Mouse (Mus musculus) left cerebral cortex, adult 9 months (tissue): ENCODE measurements around the gene Poc1b.

Experiments used
- DNase-seq, 2 experiments: peaks; one replicate each; pipeline ENCODE4 v3.0.0; 2022; ENCODE audit warnings: low spot score in 2 of 2

Poc1b gene

DNA sequence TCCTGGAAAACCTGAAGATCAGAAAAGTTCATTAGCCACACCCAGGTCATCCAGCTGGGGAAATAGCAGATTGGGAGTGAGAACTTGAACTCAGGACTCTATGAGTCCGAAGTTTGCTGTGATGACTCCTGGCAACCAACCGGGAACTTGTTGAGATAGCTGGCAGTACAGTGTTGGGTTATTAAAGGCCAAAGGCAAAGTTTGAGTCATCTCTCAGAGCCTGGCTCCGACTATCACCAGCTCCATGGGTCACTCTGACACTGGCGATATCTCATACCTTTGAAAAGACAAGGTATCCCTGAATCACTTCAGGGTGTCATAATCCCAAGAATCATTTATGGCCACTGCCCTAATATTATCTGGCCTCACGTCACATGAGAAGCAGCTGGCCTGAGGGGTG is 119.9 kb downstream of the Poc1b start:
- DNase-seq, result no peak

DNA sequence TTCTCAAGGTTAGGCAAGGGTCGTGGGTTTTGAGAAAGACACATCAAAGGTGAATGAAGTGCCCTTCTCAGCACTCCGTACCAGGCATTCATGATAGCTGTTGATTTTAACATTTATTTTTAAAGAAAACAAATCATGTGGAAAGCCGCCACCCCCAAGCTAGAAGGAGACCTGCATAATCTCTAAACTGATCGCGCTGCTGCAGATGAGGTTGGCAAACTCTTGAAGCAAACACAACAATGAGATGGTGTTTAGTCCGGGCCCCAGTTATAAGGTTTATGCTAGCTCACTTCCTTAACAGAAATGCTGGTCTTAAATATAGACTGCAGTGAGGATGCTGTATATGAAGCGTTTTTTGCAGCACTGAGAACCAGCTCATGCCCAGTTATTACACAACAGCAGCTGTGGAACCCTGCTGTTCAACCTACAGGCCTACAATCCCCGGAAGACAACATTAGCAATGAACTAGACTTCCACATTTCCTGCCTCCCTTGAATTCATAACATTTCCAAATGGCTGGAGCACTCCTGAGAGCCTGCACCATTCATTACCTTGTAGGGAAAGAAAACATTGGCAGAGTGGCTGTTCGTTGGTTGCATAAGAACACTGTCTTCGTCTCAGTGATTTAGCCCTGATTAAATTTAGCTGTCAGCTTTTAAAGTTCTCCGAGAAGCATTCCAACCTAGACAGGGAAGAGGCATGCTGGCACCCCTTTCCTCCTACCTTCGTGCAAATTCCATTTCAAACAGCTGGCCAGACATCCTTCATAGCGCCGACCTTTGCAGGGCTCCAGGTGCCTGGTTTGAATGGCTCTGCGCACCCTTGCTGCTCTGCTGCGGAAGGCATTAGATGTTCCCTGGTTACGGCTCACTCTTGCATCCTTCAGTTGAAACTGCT is 121.4 kb downstream of the Poc1b start:
- DNase-seq, result peak in 1 of 2 experiments; percentile 53

DNA sequence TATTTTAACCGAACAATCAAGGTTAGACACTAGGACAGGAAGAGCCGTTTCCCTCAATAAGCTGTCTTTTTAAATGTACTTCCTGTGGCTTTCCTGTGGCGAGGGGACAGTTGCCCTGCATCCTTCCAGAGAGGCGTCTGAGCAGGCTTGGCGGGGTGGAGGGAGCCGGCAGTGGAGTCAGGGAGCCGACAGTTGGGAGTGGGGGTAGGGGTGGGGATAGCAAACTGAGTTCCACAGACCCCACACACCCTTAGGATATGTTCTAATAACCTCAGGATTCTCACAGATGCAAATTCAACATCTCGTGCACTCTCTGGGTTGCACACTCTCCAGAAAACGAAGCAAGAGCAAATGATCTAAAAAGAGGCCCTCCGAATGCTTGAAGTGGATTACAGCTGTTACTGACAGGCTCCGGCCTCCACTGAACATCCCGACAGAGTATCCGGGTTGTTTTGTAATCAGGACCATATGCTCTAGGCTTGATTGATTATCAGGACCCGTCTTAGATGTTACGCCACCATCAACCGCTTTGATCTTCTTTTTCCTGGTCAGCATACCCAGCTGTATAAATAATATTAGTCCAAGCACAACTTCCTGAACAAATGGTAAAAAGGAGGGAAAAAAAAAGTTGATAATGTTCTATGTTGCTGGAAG is 122.3 kb downstream of the Poc1b start:
- no peak for DNase-seq

DNA sequence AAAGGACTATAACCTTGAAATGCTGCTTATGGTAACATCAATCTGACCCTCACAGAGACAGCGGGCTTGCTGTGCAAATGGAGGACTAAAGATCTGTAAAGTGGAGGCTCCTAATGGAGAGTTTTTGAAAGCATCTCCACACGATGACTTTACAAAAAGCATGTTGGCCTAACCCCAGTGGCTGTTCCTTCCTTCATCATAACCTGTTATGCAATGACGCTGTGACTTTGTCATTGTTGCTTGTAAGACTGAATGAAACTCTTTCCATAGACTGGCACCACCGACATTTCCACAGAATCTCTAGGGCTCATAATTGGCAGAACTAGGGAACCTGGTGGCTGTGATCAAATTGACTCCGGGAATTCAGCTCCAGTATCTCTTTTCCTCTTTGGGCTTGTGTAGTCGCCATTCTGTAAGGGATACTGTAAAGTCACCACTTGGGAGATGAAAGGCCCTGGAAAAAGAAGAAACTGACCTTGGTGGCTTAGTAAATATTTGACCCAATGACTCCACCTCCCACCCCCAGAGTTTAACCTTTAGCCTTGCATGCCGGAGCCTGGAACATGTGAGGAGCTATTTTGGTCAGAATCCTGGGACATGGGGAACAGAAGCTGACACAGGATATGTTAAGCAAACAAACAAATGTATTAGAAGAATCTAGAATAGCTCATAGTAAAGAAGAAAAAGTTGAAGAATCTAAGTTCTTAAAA is 125.8 kb downstream of the Poc1b start:
- DNase-seq, result no peak

DNA sequence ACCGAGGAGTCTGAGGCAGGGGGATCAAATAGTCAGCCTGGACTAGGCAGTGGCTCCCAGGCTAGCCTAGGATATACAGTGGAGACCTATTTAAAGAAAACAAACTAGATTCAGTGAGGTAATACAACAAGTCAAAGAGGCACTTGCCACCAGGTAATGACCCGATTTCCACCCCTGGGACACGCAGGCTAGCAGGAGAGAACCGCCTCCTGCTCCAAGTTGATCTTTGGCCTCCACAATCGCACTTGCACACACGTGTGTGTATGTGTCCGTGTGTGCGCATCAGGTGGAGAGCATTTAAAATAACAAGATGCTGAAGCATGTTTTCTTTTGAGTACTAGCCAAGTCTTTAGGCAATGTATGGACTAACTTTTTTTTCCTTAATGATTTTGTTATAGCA is 127.5 kb downstream of the Poc1b start:
- DNase-seq, result no peak

DNA sequence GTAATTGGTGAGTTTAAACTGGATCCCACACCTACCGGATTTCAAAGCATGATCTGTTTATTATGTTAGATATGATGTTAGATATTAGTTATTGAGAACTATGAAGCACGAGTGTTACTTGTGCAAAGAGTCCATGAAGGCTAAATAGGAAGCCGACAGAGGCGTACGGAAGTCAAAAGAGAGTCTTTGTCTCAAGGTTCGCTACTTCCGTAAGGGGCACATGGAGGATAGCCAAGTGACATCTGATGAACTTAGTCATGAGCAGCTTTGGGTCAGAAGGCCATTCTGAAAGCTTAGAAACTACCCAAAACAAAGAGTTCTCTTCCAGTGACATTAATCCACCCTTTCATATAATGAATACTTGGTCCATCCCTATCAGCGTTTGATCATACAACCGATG is 128.2 kb downstream of the Poc1b start:
- DNase-seq, result no peak

DNA sequence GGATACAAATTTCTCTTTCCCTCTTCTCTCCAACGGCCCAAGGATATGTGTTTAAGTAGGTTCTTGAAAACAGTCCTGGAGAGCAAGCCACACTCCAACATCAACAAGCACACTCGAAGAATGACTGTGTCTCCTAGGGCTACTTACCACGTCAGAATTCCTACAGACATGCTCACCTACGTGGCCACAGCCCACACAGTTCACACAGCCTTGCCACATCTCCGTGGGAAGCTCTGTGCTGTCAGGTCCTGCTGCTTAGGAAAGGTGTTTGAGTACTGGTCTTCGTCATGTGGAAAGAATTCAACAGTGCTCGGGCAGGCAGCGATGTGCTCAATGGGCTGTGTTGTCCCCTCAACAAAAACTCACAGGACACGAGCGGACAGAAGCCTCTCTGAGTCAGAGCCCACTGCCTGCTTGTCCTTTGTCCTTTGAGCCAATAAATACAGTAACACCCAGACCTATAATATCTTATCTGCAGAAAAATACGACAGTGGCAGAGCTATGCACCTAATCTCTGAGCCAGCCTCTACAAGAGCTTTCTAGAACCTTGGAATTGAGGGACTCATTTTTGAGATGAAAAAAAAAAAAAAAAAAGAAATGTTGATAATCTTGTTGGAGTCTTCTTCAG is 130.5 kb downstream of the Poc1b start:
- DNase-seq, result no peak

DNA sequence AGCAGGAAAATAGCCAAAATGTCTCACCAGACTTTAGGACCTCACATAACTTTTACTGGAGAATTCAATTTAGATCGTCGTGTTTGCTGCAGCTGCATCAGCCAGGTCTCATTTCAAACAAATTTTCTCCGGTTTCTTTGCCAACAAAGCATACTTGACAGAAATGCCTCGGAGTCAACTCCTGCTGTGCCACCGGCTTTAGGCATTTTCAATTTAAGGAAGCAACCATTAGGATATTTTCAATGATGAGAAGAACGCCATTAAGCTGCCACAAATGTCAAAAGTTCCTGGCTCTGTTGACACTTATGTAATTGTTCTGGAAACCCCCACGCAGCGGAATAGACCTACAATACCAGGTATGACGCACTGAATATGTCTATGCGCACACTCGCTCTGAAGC is 131.7 kb downstream of the Poc1b start:
- DNase-seq, result no peak

DNA sequence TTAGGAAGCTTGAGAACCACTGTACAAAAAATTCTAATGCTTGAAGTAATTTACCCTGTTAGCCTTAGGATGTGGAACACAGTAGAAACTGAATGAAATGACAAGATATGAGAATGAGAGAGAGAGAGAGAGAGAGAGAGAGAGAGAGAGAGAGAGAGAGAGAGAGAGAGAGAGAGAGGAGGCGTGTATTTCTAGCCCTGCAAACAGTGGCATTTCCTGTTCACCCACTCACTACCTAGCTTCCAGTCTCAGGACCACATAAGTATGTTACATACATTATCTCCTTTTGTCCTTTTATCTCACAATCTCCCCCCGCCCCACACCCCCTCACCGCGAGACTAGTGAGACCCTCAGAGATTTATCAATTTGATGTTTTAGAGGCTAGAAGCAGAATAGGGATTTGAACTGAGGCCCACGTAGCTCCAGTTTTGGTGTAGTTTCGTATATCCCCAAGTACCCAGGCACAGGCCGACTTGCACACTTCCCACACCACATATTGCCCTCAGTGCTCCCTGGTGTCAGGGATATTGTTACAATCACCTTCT is 134.5 kb downstream of the Poc1b start:
- DNase-seq, result no peak

DNA sequence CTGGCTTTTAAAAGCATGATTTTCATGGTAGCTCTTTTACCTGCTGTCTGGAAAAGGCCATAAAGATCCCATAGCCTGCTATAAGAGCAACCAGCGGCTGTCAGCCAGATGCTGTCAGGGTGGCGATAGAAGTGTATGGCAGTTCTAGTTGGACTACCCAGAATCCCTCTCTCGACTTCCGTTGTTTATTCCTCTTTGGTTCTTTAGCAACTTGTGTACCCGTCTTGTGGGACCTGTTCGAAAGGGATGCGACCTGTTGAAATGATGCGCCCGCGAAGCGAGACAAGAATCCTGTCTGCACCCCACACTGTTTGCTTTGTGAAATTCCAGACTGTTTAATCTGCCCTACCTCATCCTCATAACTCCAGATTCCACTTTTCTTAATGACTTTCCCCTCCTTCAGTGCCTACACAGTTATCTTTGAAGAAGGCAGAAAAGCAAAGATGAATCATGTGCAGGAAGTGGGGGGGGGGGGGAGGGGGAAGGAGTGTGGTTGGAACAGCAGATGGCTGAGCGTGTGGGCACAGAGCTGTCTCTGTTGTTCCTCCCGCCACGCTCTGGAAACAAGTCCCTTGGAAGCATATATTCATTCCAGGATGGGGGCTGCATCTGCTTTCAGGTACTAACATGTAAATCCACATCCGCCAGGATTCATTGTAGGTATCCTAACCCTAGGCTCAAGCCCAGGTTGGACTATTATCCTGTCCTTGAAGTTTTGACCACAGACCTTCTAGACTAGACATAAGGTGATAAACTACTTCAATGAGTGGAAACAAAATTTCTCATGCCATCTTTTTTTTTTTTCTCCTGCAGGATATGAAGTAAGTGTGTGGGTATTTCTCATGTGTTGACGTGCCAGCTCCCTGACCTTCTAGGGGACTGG is 135.2 kb downstream of the Poc1b start:
- peak in 1 of 2 experiments; percentile 63 for DNase-seq

DNA sequence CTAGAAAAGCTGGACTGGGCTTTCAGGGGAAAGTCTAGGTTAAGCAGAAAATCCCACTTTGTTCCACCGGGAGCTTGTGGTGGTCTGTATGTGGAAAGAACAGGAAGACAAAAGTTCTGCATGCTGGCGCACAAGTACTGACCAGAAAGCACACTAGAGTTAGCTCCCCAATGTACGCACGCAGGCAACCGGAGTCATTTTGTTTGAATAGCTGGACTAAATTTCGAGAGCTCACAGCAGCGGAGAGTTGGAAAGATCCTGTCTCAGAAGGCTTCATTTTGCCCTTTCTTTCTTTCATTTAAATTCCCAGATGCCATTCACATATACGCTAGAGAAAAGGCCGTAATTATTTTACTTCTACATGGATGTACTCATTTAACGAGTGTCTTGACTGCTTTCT is 135.9 kb downstream of the Poc1b start:
- no peak for DNase-seq

DNA sequence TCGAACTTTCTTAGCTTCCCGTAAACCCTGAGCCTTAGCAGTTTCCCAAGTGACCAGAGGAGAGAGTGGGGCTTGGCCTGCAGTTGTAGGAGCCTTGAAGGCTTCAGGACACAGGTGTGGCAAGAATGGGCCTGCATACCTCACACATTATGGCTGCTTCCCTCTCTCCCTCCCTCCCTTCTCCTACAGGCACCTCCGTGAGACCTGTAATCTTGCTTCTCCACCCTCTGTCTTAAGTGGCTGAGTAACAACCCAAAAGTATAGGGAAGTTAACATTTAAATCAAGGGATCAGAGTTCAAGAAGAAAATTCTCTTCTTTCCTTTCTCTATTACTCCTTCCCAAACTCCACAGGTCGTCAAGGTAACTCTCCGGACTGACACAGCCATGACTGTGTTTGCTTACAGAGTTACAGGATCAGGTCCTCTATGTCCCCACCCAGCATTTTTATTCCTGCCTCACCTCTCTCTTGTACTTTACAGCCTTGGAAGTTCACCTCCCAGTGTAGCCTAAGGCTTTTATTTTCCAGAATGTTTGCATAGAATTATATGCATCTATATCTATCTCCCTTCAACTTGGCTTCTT is 137.2 kb downstream of the Poc1b start:
- DNase-seq, result no peak

DNA sequence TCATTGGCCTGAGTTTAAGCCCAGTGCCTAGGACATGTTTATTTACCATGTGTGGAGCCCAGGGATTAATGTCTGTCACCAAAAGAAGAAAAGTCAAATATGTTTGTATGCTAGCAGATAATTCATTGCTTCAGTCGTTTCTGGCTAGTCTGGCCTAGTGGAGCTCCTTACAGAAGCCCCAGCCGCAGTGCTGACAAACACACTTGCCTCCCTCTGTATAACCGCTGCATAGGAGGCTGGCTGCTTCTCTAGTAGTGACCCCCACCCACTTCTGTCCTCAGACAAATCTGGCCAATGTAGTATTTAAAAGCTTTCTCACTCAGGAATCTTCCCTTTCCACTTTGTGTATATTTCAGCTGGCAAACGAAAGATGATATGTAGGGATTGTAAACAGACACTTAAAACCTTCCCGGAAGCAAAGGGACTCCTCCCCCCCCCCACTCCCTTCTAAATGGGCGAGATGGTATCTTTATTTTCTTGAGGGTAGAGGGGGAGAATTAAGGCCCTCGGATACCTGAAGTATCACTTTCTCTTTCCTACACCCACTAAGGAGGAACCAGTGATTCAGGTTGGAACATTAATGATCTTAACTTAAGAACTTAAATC is 137.9 kb downstream of the Poc1b start:
- DNase-seq, result no peak

DNA sequence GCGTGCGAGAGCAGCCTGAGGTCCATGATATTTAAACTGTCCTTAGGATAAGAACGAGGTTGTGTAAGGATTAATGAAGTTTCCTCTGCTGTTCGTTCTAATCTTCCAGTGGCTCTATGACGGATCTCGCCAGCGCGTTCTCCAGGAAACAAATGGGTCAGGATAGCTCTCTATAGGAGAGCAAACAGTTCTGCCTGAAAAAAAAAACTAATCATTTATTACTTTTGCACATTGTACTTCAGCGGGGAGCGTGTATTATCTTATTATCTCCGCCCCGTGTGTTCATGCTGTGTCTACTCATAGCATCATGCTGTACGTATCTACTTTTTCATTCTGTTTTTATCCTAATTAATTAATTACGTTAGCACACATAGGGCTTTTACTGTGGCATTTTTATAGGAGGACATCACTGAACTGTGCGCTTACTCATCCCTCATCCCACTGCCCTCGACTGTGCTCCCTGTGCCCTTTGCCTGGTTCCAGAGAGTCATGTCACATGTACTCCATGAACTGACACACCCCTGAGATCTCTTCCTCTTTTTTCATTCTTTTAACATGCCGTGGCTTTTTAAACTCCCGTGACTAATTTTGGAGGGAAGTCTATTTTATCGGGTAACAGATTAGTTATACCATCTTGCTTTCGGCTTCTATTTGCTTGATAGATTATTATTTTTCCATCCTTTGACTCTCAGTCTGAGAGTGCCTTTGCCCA is 140.1 kb downstream of the Poc1b start:
- DNase-seq, result no peak
